Mouse (Mus musculus): Measurements from ENCODE around the gene Cdk10. TPM values are rescaled to one million over a fixed set of nuclear protein-coding genes. Genes with fewer than 3 reads are reported as not detected.
"Not testable (repeated sequence)": the region's sequence is repeated elsewhere in the genome, so short reads cannot be mapped to it uniquely, and the experiment has no call there.

Gene Cdk10
- total RNA-seq, 2 experiments from 2014 or later = 79.6 to 82.6 TPM

DNA sequence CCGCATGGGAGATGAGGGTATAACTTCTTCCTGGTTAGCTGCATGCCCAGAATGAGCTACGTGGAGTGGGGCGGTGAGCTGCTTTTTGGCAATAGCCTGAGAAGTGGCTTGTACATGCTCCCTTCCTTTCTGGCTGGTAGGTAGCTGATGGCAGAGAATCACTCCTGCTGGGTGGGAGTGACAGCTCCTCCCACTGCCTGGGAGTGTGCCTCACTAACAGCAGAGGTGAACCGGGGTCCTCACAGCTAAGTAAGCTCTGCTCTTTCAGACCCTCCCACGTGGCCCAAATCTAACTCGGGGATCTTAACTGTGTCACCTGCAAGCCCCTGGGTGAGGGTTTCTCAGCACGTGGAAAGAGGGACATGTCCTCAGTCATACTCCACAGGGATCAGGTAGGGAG lies 7.9 kb downstream of the Cdk10 start:
- no peak for DNase-seq (ENCODE audit: low spot score in 2 of 2)

GRCm38 (mm10) chr8:123233300-123233699 lies 8.7 kb downstream of the Cdk10 start:
- DNase-seq (ENCODE audit: low spot score in 2 of 2) = no peak

GRCm38 (mm10) chr8:123233760-123234159 lies 9.1 kb downstream of the Cdk10 start:
- DNase-seq (ENCODE audit: low spot score in 2 of 2) = no peak

- DNase-seq (ENCODE audit: low spot score in 2 of 2) = no peak
These were observed 10.4 kb downstream of the Cdk10 start for GRCm38 (mm10) chr8:123234918-123235519.

- DNase-seq (ENCODE audit: low spot score in 2 of 2) = peak; percentile 78
These were observed 11.2 kb downstream of the Cdk10 start, which contains the start of gene Spata2l for GRCm38 (mm10) chr8:123235520-123236497. TSS of gene Spata2l (minus strand) at chr8:123236233.

DNA sequence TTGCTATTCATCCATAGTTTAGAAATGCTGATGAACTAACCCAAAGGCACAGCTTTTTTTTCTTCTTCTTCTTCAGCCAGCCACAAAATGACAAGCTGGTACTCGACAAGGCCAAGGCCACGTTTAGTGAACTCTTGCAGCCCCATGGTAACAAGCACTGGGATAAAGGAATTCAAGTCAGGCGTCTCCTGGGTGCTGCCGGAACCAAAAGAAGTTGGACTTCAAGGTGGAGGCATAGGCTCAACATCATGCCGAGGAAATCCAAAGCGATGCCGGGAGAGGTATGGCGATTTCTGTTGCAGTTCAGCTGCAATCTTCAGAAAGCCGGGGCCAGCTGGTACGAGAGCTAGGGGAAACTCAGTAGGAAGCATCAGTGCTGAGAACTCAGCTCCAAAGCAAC lies 14.8 kb downstream of the Cdk10 start:
- no peak for DNase-seq (ENCODE audit: low spot score in 2 of 2)

GRCm38 (mm10) chr8:123242107-123242923 lies 17.7 kb downstream of the Cdk10 start:
- DNase-seq (ENCODE audit: low spot score in 2 of 2) = no peak

GRCm38 (mm10) chr8:123243053-123243452 lies 18.4 kb downstream of the Cdk10 start:
- DNase-seq (ENCODE audit: low spot score in 2 of 2) = no peak

- no peak for DNase-seq (ENCODE audit: low spot score in 2 of 2)
These were observed 19.7 kb downstream of the Cdk10 start for GRCm38 (mm10) chr8:123244382-123244781.

GRCm38 (mm10) chr8:123245543-123245942 lies 20.9 kb downstream of the Cdk10 start:
- no peak for DNase-seq (ENCODE audit: low spot score in 2 of 2)

- no peak for DNase-seq (ENCODE audit: low spot score in 2 of 2)
These were observed 23.1 kb downstream of the Cdk10 start for GRCm38 (mm10) chr8:123247748-123248147.

DNA sequence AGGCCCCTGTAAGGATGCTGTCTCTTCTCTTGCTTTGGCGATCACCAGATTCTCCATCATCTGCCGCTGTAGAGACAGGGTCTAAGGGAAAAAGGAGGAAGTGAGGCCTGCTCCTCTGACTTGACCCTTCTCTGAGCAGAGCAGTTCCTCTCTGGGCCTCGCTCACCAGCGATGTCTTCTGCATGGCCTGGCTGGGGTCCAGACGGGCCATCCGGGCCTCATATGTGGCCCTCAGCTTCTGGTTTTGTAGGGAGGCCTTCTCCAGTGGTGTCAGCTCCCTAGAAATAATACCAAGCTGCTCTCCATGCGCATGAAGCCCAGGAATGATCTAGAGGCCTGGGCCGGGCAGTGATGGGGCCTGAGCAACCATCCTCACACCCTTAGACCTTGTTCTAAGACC lies 24.0 kb downstream of the Cdk10 start:
- DNase-seq (ENCODE audit: low spot score in 2 of 2) = no peak

DNA sequence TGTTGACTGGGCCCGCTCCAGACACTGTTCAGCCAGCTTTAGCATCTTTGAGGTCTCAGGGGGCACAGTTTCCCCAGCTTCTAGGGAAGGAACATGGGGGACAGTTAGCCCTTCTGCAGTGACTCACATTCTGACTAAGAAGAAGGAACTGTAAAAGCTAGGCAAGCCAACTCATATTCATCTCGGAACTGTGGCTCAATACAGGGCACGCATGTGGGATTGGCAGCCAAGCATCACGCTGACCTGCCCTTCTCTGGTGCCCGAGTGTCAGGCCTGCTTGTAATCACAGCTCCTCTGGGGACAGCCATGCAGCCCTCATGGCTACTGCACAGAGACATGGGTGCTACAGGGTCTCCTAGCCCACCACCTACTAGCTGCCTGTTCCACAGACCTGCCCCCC lies 26.3 kb downstream of the Cdk10 start:
- no peak for DNase-seq (ENCODE audit: low spot score in 2 of 2)

- DNase-seq (ENCODE audit: low spot score in 2 of 2) = no peak
These were observed 28.3 kb downstream of the Cdk10 start for GRCm38 (mm10) chr8:123252925-123253324.

GRCm38 (mm10) chr8:123253451-123254098 lies 28.9 kb downstream of the Cdk10 start:
- DNase-seq (ENCODE audit: low spot score in 2 of 2) = no peak

DNA sequence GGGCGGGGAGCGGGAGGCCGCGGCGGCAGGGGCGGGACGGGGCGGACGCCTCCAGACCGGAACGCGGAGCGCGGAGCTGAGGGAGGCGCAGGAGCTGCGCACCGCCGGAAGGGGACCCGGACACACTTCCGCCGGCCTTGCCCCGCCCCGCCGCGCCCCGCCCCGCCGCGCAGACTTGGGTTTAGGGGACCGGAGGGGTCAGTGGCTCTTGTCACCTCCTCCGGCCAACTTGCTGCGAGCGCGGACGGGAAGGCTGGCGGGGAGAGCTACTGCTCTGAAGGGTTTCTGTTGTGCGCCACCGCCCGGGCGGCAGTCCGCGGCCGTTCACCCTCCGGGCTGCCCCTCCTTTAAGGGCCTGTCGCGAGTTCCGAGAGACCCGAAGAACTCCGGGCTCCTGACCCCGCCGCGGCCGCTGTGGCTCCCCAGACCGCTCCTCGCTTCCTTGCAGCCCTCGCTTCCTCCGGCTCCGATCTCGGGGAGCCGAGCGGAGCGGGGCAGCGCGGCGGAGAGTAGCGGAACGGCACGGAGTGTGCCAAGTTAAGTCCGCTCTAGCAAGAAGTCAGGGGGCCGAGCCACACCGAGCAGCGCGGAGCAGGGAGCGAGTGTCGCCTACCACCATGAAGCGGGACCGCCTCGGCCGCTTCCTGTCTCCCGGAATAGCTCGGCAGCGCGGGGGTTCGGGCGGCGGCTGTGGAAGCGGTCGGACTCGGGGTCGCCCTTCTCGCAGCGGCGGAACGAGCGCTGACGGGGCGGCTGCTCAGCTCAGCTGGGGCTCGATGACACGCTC lies 29.6 kb downstream of the Cdk10 start, which contains the start of the genes Zfp276 and Vps9d1:
Gene Zfp276 (plus strand): TSS at position 97 of the 787 bp plus-strand sequence.
Gene Vps9d1 (minus strand): TSS at position 250 of the 787 bp plus-strand sequence.
- DNase-seq (ENCODE audit: low spot score in 2 of 2) = peak; percentile 83 to 84

- DNase-seq (ENCODE audit: low spot score in 2 of 2) = no peak
These were observed 30.5 kb downstream of the Cdk10 start for GRCm38 (mm10) chr8:123255170-123255569.

- DNase-seq (ENCODE audit: low spot score in 2 of 2) = no peak
These were observed 32.5 kb downstream of the Cdk10 start for GRCm38 (mm10) chr8:123257114-123257513.

DNA sequence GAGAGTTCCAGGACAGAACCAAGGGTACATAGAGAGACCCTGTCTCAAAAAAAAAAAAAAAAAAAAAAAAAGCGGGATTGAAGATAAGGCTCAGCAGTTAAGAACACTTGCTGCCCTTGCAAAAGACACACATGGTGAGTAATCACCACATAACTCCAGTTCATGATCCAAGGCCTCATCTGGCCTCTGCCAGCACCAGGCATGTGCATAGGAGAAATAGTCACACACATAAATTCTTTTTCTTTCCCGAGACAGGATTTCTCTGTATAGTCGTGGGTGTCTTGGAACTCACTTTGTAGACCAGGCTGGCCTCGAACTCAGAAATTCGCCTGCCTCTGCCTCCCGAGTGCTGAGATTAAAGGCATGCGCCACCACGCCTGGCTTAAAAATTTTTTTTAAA lies 33.0 kb downstream of the Cdk10 start:
- DNase-seq (ENCODE audit: low spot score in 2 of 2) = not testable (repeated sequence)

Data from adrenal gland, postnatal 4 days (tissue).